Mouse (Mus musculus) cerebellum, adult 2 months (tissue): ENCODE measurements around the gene Plbd1.

Experiments
- CTCF ChIP-seq: fragments of 200-500 bp; IDR thresholded peaks from 2 replicates; pipeline ENCODE4 v1.5.1; 2011; ENCODE audit warnings: low read depth, mild to moderate bottlenecking, control low read depth, low read length, moderate library complexity, borderline replicate concordance; ENCODE audit not compliant: insufficient read depth
- POLR2A ChIP-seq: fragments of 200-500 bp; IDR thresholded peaks from 2 replicates; pipeline ENCODE4 v1.6.1; 2011; ENCODE audit warnings: low read length, control low read depth, borderline replicate concordance; ENCODE audit not compliant: insufficient read depth

GRCm38 (mm10) chr6:136612312-136612711 lies 49.4 kb downstream of the Plbd1 start:
- TF ChIP-seq CTCF (no peak), POLR2A (no peak)
